27 mouse cellular contexts compared by ENCODE assay signal in the genomic region with DNA sequence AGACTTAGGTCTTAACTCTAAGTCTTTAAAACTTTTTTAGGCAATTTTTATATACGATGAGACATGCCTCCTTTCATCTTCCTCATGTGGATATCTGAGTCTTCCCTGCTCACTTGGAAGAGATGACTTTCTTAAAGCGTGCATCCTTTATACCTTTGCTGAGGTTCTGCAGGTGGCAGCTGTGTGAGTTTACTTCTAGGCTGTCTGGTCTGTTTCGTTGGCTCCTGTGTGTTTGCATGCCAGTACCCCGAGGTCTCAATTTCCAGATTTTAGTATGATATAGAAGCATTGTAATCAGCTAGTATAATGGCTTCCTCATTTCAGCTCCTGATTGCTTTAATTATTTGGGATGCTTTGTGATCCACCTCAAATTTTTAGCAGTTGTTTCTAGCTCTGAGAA. TPM values are rescaled to one million over a fixed set of nuclear protein-coding genes. Genes with fewer than 3 reads are reported as not detected.
DNase-seq lines count a peak whose midpoint lies in the region; ATAC-seq and TF ChIP-seq lines count a peak whose summit lies in the region.
"Had no signal": no experiment of that assay in that cellular context is flagged by ENCODE, and none has a peak within 500 bp of the region (broad histone marks: within the 10 kb centered on the region; RNA-seq: fewer than 3 reads in every experiment).

No protein-coding gene starts in this region.

- TF ChIP-seq CTCF in thymus, adult 2 months (IDR thresholded peaks at IDR 0.05; ENCODE audit: borderline replicate concordance, control insufficient read depth, extremely low read depth, insufficient read depth, low read length, poor library complexity): no peak

- 78% methylated on average over 4 of the region's 4 CpGs for WGBS in heart, embryonic 16.5 days
- 14% methylated on average over 4 of the region's 4 CpGs for WGBS in thymus, adult 2 months

- no peak for DNase-seq in heart, postnatal 14 days
- DNase-seq in thymus, adult 2 months: peak; percentile 51
- no peak for DNase-seq in thymus, adult 18-20 months
- DNase-seq in thymus, postnatal 14 days: peak; percentile 63
- peak; percentile 45 for DNase-seq in thymus, postnatal 4 days
- no peak for DNase-seq in lung, postnatal 10 days
- no peak for DNase-seq in T-cell, adult 2 months (ENCODE audit: low spot score)
- DNase-seq: adrenal gland, adult 8-10 months; adrenal gland, postnatal 14 days; adrenal gland, postnatal 36 days; B cell, adult 2 months; cerebellum, adult 11 months; cerebellum, adult 18-20 months; cerebellum, adult 8-10 months; cerebellum, adult 9-11 months; cerebellum, postnatal 14 days; cerebellum, postnatal 36 days had no signal

- no peaks in the 10 kb centered on the region for H3K36me3 ChIP-seq in heart, embryonic 16.5 days (ENCODE audit: control insufficient read depth, insufficient read depth)
- H3K36me3 ChIP-seq in thymus, adult 2 months (ENCODE audit: control insufficient read depth, insufficient read depth, low read length): 0 out of 2 replicates have a peak, but pooled peaks cover 3% of the 10 kb centered on the region
- H3K36me3 ChIP-seq: embryonic facial prominence, embryonic 13.5 days; embryonic facial prominence, embryonic 15.5 days; forebrain, embryonic 10.5 days; forebrain, embryonic 12.5 days; G1E had no signal

- no peaks in the 10 kb centered on the region for H3K27me3 ChIP-seq in heart, embryonic 16.5 days (ENCODE audit: control insufficient read depth, insufficient read depth, low read length)
- H3K27me3 ChIP-seq in thymus, adult 2 months (ENCODE audit: control insufficient read depth, insufficient read depth, low read length): no peaks in the 10 kb centered on the region
- H3K27me3 ChIP-seq: CH12.LX; embryonic facial prominence, embryonic 13.5 days; embryonic facial prominence, embryonic 15.5 days; forebrain, embryonic 12.5 days had no signal

- no peak overlapping the region for H3K4me3 ChIP-seq in heart, embryonic 16.5 days (ENCODE audit: low read length)
- no peak overlapping the region for H3K4me3 ChIP-seq in thymus, adult 2 months (ENCODE audit: control insufficient read depth, insufficient read depth, low read length)
- H3K4me3 ChIP-seq: embryonic facial prominence, embryonic 13.5 days; embryonic facial prominence, embryonic 15.5 days; erythroblast, embryonic 14.5 days; forebrain, embryonic 10.5 days; forebrain, embryonic 12.5 days had no signal

- intact Hi-C loops in heart, postnatal 14 days (cut with DNase I): no loop called here

- peak overlapping the region; percentile 29; the same call in 1 of the 2 replicates for H3K27ac ChIP-seq in heart, embryonic 16.5 days (ENCODE audit: low read length)
- peak overlapping the region; percentile 99 for H3K27ac ChIP-seq in thymus, adult 2 months (ENCODE audit: control insufficient read depth, insufficient read depth, low read length)
- H3K27ac ChIP-seq: embryonic facial prominence, embryonic 13.5 days; embryonic facial prominence, embryonic 15.5 days; forebrain, embryonic 10.5 days; forebrain, embryonic 12.5 days had no signal

- TF ChIP-seq POLR2A in thymus, adult 2 months (IDR thresholded peaks at IDR 0.05; ENCODE audit: control insufficient read depth, extremely low read depth, insufficient read depth, low read length, poor library complexity): no peak

- no peaks in the 10 kb centered on the region for H3K9me3 ChIP-seq in heart, embryonic 16.5 days (replicated peaks; ENCODE audit: control insufficient read depth, low read length)
- H3K9me3 ChIP-seq: embryonic facial prominence, embryonic 13.5 days; embryonic facial prominence, embryonic 15.5 days; forebrain, embryonic 10.5 days; forebrain, embryonic 12.5 days; G1E had no signal

- H3K4me1 ChIP-seq in heart, embryonic 16.5 days (ENCODE audit: control insufficient read depth, insufficient read depth, low read length): no peaks in the 10 kb centered on the region
- peaks cover 47% of the 10 kb centered on the region for H3K4me1 ChIP-seq in thymus, adult 2 months (replicated peaks; ENCODE audit: control insufficient read depth, insufficient read depth, low read length)

- ATAC-seq in heart, embryonic 16.5 days (replicated peaks; ENCODE audit: extremely low read depth, insufficient read depth, low FRiP score): no peak
- ATAC-seq: forebrain, embryonic 14.5 days; forebrain, embryonic 16.5 days had no signal

- H3K9ac ChIP-seq in heart, embryonic 16.5 days (ENCODE audit: low read length): no peak overlapping the region
- H3K9ac ChIP-seq: embryonic facial prominence, embryonic 13.5 days; embryonic facial prominence, embryonic 15.5 days; forebrain, embryonic 12.5 days had no signal

- no peak overlapping the region for H3K4me2 ChIP-seq in heart, embryonic 16.5 days (ENCODE audit: low read depth, low read length)
- H3K4me2 ChIP-seq: embryonic facial prominence, embryonic 13.5 days; embryonic facial prominence, embryonic 15.5 days; forebrain, embryonic 12.5 days had no signal

RNA-seq across cellular contexts. Expression of a gene that starts 48.9 kb away (rescaled TPM):
- polyA plus RNA-seq in heart, embryonic 16.5 days (2015; fragmentation: Nextera tagmentation; extraction: Ambion mirVana): 13.8 and 25.2 TPM in 2 replicates
- total RNA-seq in heart, postnatal 14 days (2021): under 1 TPM; 0.91 to 0.95 TPM
- 7.4 and 8.1 TPM in 2 replicates for polyA plus RNA-seq in thymus, adult 2 months (2012; rRNA removed)

Comparison
In these comparisons a context has a peak if more than half of its experiments do, and no peak if none do; other contexts are left out.
1. DNase-seq: peak in thymus, adult 2 months (single experiment), thymus, postnatal 14 days (single experiment) and thymus, postnatal 4 days (single experiment); none in heart, postnatal 14 days (0 of 2), thymus, adult 18-20 months (0 of 2), lung, postnatal 10 days (single experiment) and T-cell, adult 2 months (single experiment).